Mouse (Mus musculus) limb, embryonic 14.5 days (tissue): ENCODE results near the gene Npepps. TPM values are rescaled to one million over a fixed set of nuclear protein-coding genes. Genes with fewer than 3 reads are reported as not detected.
"Not testable (repeated sequence)": the region's sequence is repeated elsewhere in the genome, so short reads cannot be mapped to it uniquely, and the experiment has no call there.

Experiments used
- ATAC-seq: fragments of 200-750 bp; cut with Nextera tagmentation; 2 replicates; pipeline ENCODE4 v1.8.0; 2017; ENCODE audit warnings: low read depth, moderate number of reproducible peaks, moderate TSS enrichment; ENCODE audit not compliant: low FRiP score
- DNase-seq: peaks from one replicate; pipeline ENCODE4 v3.0.0-alpha.2; 2015; ENCODE audit warnings: low spot score
- H3K27ac ChIP-seq: fragments of 300-500 bp; sonication (generic); replicated peaks from 2 replicates; pipeline ENCODE4 v1.5.1; 2014; ENCODE audit warnings: low read depth, mild to moderate bottlenecking, low read length, moderate library complexity, mixed read lengths
- H3K27me3 ChIP-seq: fragments of 300-500 bp; sonication (generic); 2 replicates; pipeline ENCODE4 v1.6.1; 2014; ENCODE audit warnings: low read length, mixed read lengths; ENCODE audit not compliant: control insufficient read depth, insufficient read depth
- H3K36me3 ChIP-seq: fragments of 300-500 bp; sonication (generic); 2 replicates; pipeline ENCODE4 v1.6.1; 2014; ENCODE audit warnings: mild to moderate bottlenecking, low read length, moderate library complexity, mixed read lengths; ENCODE audit not compliant: control insufficient read depth, insufficient read depth
- H3K4me1 ChIP-seq: fragments of 300-500 bp; sonication (generic); 2 replicates; pipeline ENCODE4 v1.6.1; 2014; ENCODE audit warnings: antibody characterized with exemption, low read length, mixed read lengths; ENCODE audit not compliant: control insufficient read depth, insufficient read depth
- H3K4me2 ChIP-seq: fragments of 300-500 bp; sonication (generic); replicated peaks from 2 replicates; pipeline ENCODE4 v1.6.1; 2014; ENCODE audit warnings: low read depth, mild to moderate bottlenecking, low read length, moderate library complexity; ENCODE audit not compliant: severe bottlenecking
- H3K4me3 ChIP-seq: fragments of 300-500 bp; sonication (generic); replicated peaks from 2 replicates; pipeline ENCODE4 v1.5.1; 2014; ENCODE audit warnings: low read length
- H3K9ac ChIP-seq: fragments of 300-500 bp; sonication (generic); 2 replicates; pipeline ENCODE4 v1.6.1; 2014; ENCODE audit warnings: mild to moderate bottlenecking, low read depth, low read length, moderate library complexity; ENCODE audit not compliant: severe bottlenecking
- H3K9me3 ChIP-seq: fragments of 300-500 bp; sonication (generic); 2 replicates; pipeline ENCODE4 v1.6.1; 2016; ENCODE audit warnings: low read length; ENCODE audit not compliant: control insufficient read depth
- POLR2A ChIP-seq: fragments of 200-500 bp; IDR thresholded peaks from 2 replicates; pipeline ENCODE4 v1.8.0; 2012; ENCODE audit warnings: inconsistent platforms, mild to moderate bottlenecking, moderate library complexity, borderline replicate concordance; ENCODE audit not compliant: insufficient read depth, insufficient read length; ENCODE audit errors: extremely low read depth
- WGBS: fragments of 180-500 bp; shearing (Covaris S2); extraction: QIAGEN DNeasy Blood & Tissue Kit; methylation state at CpG from one replicate; pipeline ENCODE4 v1.1.7; 2014; 5-methylcytosine and 5-hydroxymethylcytosine counted together
- polyA plus RNA-seq, 2 experiments: library from polyadenylated mRNA; depleted of rRNA in 1 of 2; stranded (reverse) in 1 of 2; unstranded in 1 of 2; fragments of >200 nt; fragmentation: Nextera tagmentation in 1 of 2; extraction: Ambion mirVana in 1 of 2; gene quantifications; 2 replicates each; pipeline versions ENCODE4 v1.2.1 to v1.2.3; 2012 to 2014

Npepps gene
- polyA plus RNA-seq, 2 experiments = 63.5 to 73.9 TPM

GRCm38 (mm10) chr11:97315504-97316503, 35.4 kb upstream of the Npepps start, which contains the start of gene Mrpl45:
Gene Mrpl45, plus strand, starts transcription at chr11:97315716.
- WGBS = under 1% methylated on average over 49 of the region's 50 CpGs

GRCm38 (mm10) chr11:97314751-97315503, 34.5 kb upstream of the Npepps start:
- Histone ChIP-seq H3K27ac (no peak overlapping the region; the same call in 1 of the 2 replicates), H3K4me1 (peaks cover 15% of the 10 kb centered on the region), H3K9ac (peak overlapping the region; percentile 3; the same call in 1 of the 2 replicates), H3K27me3 (no peaks in the 10 kb centered on the region), H3K4me2 (peak overlapping the region; percentile 39), H3K36me3 (peaks cover 11% of the 10 kb centered on the region; the same call in 1 of the 2 replicates), H3K9me3 (no peaks in the 10 kb centered on the region), H3K4me3 (peak overlapping the region; percentile 45)
- no peak for DNase-seq
- WGBS = 48% methylated on average over 8 of the region's 8 CpGs
- no peak for TF ChIP-seq POLR2A
- ATAC-seq = no peak

More at GRCm38 (mm10) chr11:97315504-97316503, 35.4 kb upstream of the Npepps start, which contains the start of gene Mrpl45:
- Histone ChIP-seq H3K27ac (peak within 1 kb of the TSS; percentile 48), H3K9ac (peak within 1 kb of the TSS; percentile 44), H3K36me3 (peaks cover 11% of the 10 kb centered on the region; the same call in 1 of the 2 replicates), H3K4me2 (peak within 1 kb of the TSS; percentile 51), H3K27me3 (no peaks in the 10 kb centered on the region), H3K4me3 (peak within 1 kb of the TSS; percentile 45), H3K4me1 (peaks cover 10% of the 10 kb centered on the region), H3K9me3 (no peaks in the 10 kb centered on the region)
- TF ChIP-seq POLR2A = peak; percentile 77; the same call in 1 of the 2 replicates
- ATAC-seq = peak; percentile 94
- DNase-seq = peak; percentile 98

GRCm38 (mm10) chr11:97314110-97314509, 33.7 kb upstream of the Npepps start:
- DNase-seq = no peak
- Histone ChIP-seq H3K9ac (no peak overlapping the region), H3K4me1 (peaks cover 18% of the 10 kb centered on the region), H3K4me2 (no peak overlapping the region), H3K9me3 (no peaks in the 10 kb centered on the region), H3K36me3 (peaks cover 8% of the 10 kb centered on the region; the same call in 1 of the 2 replicates), H3K27me3 (no peaks in the 10 kb centered on the region), H3K27ac (no peak overlapping the region), H3K4me3 (no peak overlapping the region)
- no peak for ATAC-seq
- 89% methylated on average over 3 of the region's 3 CpGs for WGBS
- no peak for TF ChIP-seq POLR2A

GRCm38 (mm10) chr11:97312871-97313270, 32.4 kb upstream of the Npepps start:
- not testable (repeated sequence) for DNase-seq, H3K4me3 ChIP-seq, ATAC-seq

More at GRCm38 (mm10) chr11:97312871-97313270, 32.4 kb upstream of the Npepps start:
- not testable (repeated sequence) for H3K36me3 ChIP-seq, H3K4me2 ChIP-seq, H3K9me3 ChIP-seq, H3K9ac ChIP-seq, H3K27ac ChIP-seq, H3K27me3 ChIP-seq
- 65% methylated on average over 1 of the region's 1 CpGs for WGBS
- H3K4me1 ChIP-seq = peaks cover 18% of the 10 kb centered on the region
